Mouse (Mus musculus) ES-Bruce4 (cell line): ENCODE results near the gene Wdr4.

Experiments
- CTCF ChIP-seq: IDR thresholded peaks from one replicate; pipeline ENCODE4 v1.8.1; 2011; ENCODE audit warnings: low read depth, low read length
- EP300 ChIP-seq: IDR thresholded peaks from 2 replicates; pipeline ENCODE4 v1.6.1; 2011; ENCODE audit warnings: low read depth, low read length; ENCODE audit not compliant: insufficient read depth
- POLR2A ChIP-seq: IDR thresholded peaks from one replicate; pipeline ENCODE4 v1.8.1; 2011; ENCODE audit warnings: low read length; ENCODE audit not compliant: insufficient read depth

DNA sequence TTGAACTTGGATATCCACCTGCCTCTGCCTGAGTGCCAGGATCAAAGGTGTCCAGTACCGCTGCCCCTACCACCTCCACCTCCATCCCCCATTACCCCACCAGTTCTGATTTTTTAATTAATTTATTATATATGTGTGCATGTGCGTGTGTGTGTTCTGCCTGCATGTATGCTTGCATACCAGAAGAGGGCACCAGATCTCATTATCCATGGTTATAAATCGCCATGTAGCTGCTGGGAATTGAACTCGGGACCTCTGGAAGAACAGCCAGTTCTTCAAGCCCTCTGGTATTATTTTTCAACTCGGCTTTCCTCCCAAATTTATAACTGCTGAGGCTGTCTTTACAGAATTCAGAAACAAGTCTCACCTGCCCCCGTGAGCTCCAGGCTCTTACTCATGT lies 8.8 kb downstream of the Wdr4 start:
- TF ChIP-seq POLR2A, result no peak
- no peak for TF ChIP-seq CTCF
- no peak for TF ChIP-seq EP300
